Mouse (Mus musculus) forebrain, embryonic 12.5 days (tissue): ENCODE results near the gene Ryr1. TPM values are rescaled to one million over a fixed set of nuclear protein-coding genes. Genes with fewer than 3 reads are reported as not detected.

Experiments
- ATAC-seq: fragments of 200-750 bp; cut with Nextera tagmentation; 2 replicates; pipeline ENCODE4 v1.8.0; 2017; ENCODE audit warnings: moderate TSS enrichment; ENCODE audit not compliant: low FRiP score
- H3K27ac ChIP-seq: fragments of 300-500 bp; sonication (generic); 2 replicates; pipeline ENCODE4 v1.5.1; 2016; ENCODE audit warnings: mild to moderate bottlenecking
- H3K27me3 ChIP-seq: fragments of 300-500 bp; sonication (generic); 2 replicates; pipeline ENCODE4 v1.6.1; 2016; ENCODE audit warnings: mild to moderate bottlenecking
- H3K36me3 ChIP-seq: fragments of 300-500 bp; sonication (generic); replicated peaks from 2 replicates; pipeline ENCODE4 v1.6.1; 2016; ENCODE audit warnings: mild to moderate bottlenecking
- H3K4me1 ChIP-seq: fragments of 300-500 bp; sonication (generic); 2 replicates; pipeline ENCODE4 v1.6.1; 2016
- H3K4me2 ChIP-seq: fragments of 300-500 bp; sonication (generic); 2 replicates; pipeline ENCODE4 v1.6.1; 2016; ENCODE audit warnings: mild to moderate bottlenecking, moderate library complexity
- H3K4me3 ChIP-seq: fragments of 300-500 bp; sonication (generic); replicated peaks from 2 replicates; pipeline ENCODE4 v1.5.1; 2016; ENCODE audit warnings: mild to moderate bottlenecking
- H3K9ac ChIP-seq: fragments of 300-500 bp; sonication (generic); 2 replicates; pipeline ENCODE4 v1.6.1; 2016; ENCODE audit warnings: mild to moderate bottlenecking
- H3K9me3 ChIP-seq: fragments of 300-500 bp; sonication (generic); 2 replicates; pipeline ENCODE4 v1.6.1; 2016
- WGBS: fragments of 180-500 bp; shearing (Covaris S2); methylation state at CpG from one replicate; pipeline ENCODE4 v1.1.7; 2016; 5-methylcytosine and 5-hydroxymethylcytosine counted together
- polyA plus RNA-seq: library from polyadenylated mRNA; unstranded; fragments of >200 nt; fragmentation: Nextera tagmentation; extraction: Ambion mirVana; gene quantifications from 2 replicates; pipeline ENCODE4 v1.2.1, GENCODE M21; 2016

Ryr1 gene
- polyA plus RNA-seq, 1 experiment from 2014 or later, result 4.8 TPM

DNA sequence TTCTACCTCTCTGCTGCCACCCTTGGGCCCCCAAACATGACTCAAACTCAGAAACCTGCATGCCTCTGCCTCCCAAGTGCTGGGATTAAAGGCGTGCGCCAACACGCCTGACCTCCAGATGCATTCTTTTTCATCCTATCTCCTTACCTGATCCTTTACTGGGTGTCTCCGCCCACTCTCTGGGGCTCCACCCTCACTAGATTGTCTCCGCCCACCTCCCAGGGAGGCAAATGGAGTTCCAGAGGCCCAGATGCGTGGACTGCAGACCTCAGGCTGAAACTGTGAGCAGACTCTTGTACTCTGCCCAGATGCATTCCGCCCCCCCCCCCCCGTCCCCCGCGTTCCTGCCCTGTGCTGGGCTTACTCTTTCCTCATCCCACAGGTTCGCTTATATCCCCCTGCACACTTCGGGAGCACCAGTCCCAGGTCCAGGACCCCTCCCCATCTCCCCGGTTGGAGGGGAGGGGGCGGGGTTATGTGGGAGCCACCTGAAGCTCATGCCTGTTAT is 134.2 kb downstream of the Ryr1 start:
- no peak overlapping the region for H3K27ac ChIP-seq
- no peak overlapping the region for H3K4me2 ChIP-seq
- no peak overlapping the region for H3K9ac ChIP-seq
- H3K4me1 ChIP-seq, result no peaks in the 10 kb centered on the region
- H3K9me3 ChIP-seq, result no peaks in the 10 kb centered on the region
- no peaks in the 10 kb centered on the region for H3K36me3 ChIP-seq
- no peak for ATAC-seq
- no peak overlapping the region for H3K4me3 ChIP-seq
- no peaks in the 10 kb centered on the region for H3K27me3 ChIP-seq
- WGBS, result 54% methylated on average over 14 of the region's 14 CpGs

- Histone ChIP-seq H3K27me3 (no peaks in the 10 kb centered on the region), H3K4me2 (no peak overlapping the region), H3K4me1 (peaks cover 21% of the 10 kb centered on the region), H3K36me3 (no peaks in the 10 kb centered on the region), H3K27ac (no peak overlapping the region), H3K4me3 (no peak overlapping the region), H3K9ac (no peak overlapping the region), H3K9me3 (no peaks in the 10 kb centered on the region)
- WGBS, result 88% methylated on average over 7 of the region's 7 CpGs
- no peak for ATAC-seq
Measured at GRCm38 (mm10) chr7:28985207-28985606, 139.8 kb downstream of the Ryr1 start.

DNA sequence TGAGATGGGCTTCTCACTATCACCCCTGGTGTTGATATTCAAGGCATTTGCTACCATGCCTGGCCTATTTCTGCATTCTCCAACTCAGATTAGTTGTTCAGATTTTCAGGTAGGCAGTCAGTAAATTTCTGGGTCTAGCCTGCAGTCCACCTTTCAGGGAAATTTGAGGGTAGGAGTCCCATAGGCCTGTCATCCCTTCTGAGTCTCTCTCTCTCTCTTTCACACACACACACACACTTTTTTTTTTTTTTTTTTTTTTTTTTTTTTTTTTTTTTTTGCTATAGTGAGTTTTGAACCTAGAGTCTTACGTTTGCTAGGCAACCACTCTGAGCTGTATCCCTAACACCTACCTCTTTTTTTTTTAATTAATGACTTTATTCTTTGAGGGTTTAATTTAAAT is 140.5 kb downstream of the Ryr1 start:
- Histone ChIP-seq H3K4me3 (no peak overlapping the region), H3K27ac (no peak overlapping the region), H3K4me2 (no peak overlapping the region), H3K36me3 (peaks cover under 1% of the 10 kb centered on the region), H3K4me1 (peaks cover 21% of the 10 kb centered on the region), H3K9me3 (no peaks in the 10 kb centered on the region), H3K27me3 (no peaks in the 10 kb centered on the region), H3K9ac (no peak overlapping the region)
- ATAC-seq, result no peak
- 96% methylated on average over 1 of the region's 1 CpGs for WGBS

DNA sequence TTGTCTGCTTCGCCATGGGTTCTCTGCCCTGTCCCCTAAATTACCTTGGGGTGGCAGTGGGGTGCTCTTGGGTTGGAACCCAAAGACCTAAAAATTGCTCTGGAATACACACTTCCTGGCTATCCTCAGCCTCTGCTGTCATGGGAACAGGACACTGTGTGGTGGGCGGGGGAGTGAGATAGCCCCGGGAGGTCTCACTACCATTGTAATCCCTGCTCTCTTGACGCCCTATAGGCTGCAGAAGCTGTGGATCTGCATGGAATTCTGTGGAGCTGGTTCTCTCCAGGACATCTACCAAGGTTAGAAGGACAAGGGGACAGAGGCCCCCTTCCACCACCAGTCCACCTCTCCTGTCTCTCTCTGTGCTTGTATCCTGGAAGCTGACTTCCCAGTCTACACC is 141.1 kb downstream of the Ryr1 start:
- Histone ChIP-seq H3K4me1 (peaks cover 21% of the 10 kb centered on the region), H3K9me3 (no peaks in the 10 kb centered on the region), H3K36me3 (peaks cover 6% of the 10 kb centered on the region), H3K27me3 (no peaks in the 10 kb centered on the region), H3K9ac (no peak overlapping the region), H3K27ac (no peak overlapping the region), H3K4me2 (no peak overlapping the region), H3K4me3 (no peak overlapping the region)
- WGBS, result 74% methylated on average over 4 of the region's 4 CpGs
- ATAC-seq, result no peak

- 66% methylated on average over 10 of the region's 11 CpGs for WGBS
- peaks cover 13% of the 10 kb centered on the region for H3K36me3 ChIP-seq
- no peak overlapping the region for H3K4me3 ChIP-seq
- peak overlapping the region; percentile 90; the same call in 1 of the 2 replicates for H3K4me2 ChIP-seq
- H3K9me3 ChIP-seq, result no peaks in the 10 kb centered on the region
- H3K4me1 ChIP-seq, result peaks cover 21% of the 10 kb centered on the region
- H3K27ac ChIP-seq, result no peak overlapping the region
- H3K9ac ChIP-seq, result peak overlapping the region; percentile 72
- no peak for ATAC-seq
- no peaks in the 10 kb centered on the region for H3K27me3 ChIP-seq
Measured at GRCm38 (mm10) chr7:28983141-28983564, 141.8 kb downstream of the Ryr1 start.

GRCm38 (mm10) chr7:28982274-28983013 is 142.5 kb downstream of the Ryr1 start:
- Histone ChIP-seq H3K9ac (peak overlapping the region; percentile 72), H3K36me3 (peaks cover 20% of the 10 kb centered on the region), H3K27ac (peak overlapping the region; percentile 83), H3K4me3 (peak overlapping the region; percentile 48), H3K9me3 (no peaks in the 10 kb centered on the region), H3K27me3 (no peaks in the 10 kb centered on the region), H3K4me1 (peaks cover 21% of the 10 kb centered on the region), H3K4me2 (peak overlapping the region; percentile 90)
- ATAC-seq, result peak; percentile 57
- 14% methylated on average over 19 of the region's 19 CpGs for WGBS

DNA sequence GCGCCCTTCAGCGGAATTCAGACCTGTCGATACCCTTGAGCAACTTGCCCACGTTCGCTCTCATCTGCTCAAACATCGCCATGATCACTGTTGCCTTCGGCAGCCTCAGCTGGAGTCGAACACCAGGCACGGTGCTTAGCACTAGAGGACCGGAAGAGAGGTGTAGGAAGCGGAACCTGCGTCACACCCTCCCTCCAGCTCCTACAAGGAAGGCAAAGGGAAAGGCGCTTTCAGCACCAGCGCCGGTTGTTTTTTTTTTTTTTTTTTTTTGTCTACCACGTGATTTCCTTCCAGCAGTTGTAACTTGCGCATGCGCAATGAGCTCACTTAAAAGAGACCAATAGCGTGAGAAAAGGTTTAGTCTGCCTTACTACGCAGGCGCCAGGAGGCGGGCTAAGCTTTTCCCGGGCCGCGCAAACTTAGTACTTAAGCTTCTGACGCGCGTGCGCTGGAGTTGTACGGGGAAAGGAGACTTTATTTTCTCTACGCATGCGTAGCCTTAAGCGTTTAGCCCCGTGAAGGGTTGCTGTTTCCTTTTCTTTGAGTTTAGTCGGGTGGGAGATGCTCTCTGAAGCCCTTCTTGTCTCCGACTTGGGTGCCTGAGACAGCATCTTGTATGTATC is 143.2 kb downstream of the Ryr1 start, which contains the start of the genes Eif3k and Map4k1:
Eif3k (minus strand) TSS at position 214 of the 623 bp plus-strand sequence.
Map4k1 (plus strand) TSS at position 400 of the 623 bp plus-strand sequence.
- Histone ChIP-seq H3K27me3 (no peaks in the 10 kb centered on the region), H3K4me1 (peaks cover 21% of the 10 kb centered on the region), H3K4me3 (peak within 1 kb of the TSS; percentile 70), H3K4me2 (peak within 1 kb of the TSS; percentile 90), H3K27ac (peak within 1 kb of the TSS; percentile 83), H3K9me3 (no peaks in the 10 kb centered on the region), H3K9ac (peak within 1 kb of the TSS; percentile 72), H3K36me3 (peaks cover 27% of the 10 kb centered on the region)
- WGBS, result under 1% methylated on average over 36 of the region's 36 CpGs
- ATAC-seq, result peak; percentile 97

DNA sequence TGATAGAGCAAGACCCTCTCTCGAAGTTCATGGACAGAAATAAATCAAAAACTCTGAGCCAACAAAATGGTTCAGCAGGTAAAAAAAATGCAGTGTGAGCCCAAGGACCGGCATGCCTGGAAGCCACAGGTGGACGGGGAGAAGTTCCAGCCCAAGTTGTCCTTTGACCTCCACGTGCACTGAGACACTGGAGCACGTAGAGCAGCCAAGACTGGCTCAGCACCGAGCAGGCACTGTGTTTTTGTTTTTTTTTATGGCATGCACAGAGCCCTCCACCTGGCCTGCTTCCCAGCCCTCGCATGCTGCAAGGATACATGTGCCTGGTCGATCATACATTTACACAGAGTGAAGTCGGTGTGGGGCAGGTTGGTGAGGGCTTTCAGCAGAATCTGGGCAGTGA is 147.4 kb downstream of the Ryr1 start:
- no peak overlapping the region for H3K9ac ChIP-seq
- WGBS, result 91% methylated on average over 9 of the region's 9 CpGs
- no peak overlapping the region for H3K4me3 ChIP-seq
- no peaks in the 10 kb centered on the region for H3K27me3 ChIP-seq
- no peak for ATAC-seq
- H3K4me2 ChIP-seq, result no peak overlapping the region
- H3K9me3 ChIP-seq, result no peaks in the 10 kb centered on the region
- no peak overlapping the region for H3K27ac ChIP-seq
- peaks cover 54% of the 10 kb centered on the region for H3K36me3 ChIP-seq
- H3K4me1 ChIP-seq, result peaks cover 11% of the 10 kb centered on the region

DNA sequence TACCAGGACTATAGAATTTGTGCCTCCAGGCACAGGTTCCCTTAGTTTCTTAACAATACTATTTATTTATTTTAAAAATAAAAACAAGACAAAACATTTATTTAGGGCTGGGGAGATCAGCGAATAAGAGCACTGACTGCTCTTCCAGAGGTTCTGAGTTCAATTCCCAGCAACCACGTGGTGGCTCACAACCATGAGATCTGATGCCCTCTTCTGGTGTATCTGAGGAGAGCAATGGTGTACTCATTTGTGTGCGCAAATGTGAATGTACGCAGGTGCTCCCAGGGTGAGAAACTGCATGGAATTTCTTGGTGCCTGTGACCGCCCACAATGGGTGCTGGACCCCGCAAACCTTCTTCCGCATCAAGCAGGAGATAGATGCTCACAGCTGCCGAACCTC is 152.0 kb downstream of the Ryr1 start:
- no peak for ATAC-seq
- no peaks in the 10 kb centered on the region for H3K27me3 ChIP-seq
- no peak overlapping the region for H3K9ac ChIP-seq
- H3K36me3 ChIP-seq, result peaks cover 75% of the 10 kb centered on the region
- H3K9me3 ChIP-seq, result no peaks in the 10 kb centered on the region
- no peak overlapping the region for H3K27ac ChIP-seq
- no peak overlapping the region for H3K4me3 ChIP-seq
- H3K4me1 ChIP-seq, result no peaks in the 10 kb centered on the region
- no peak overlapping the region for H3K4me2 ChIP-seq
- 83% methylated on average over 8 of the region's 8 CpGs for WGBS

DNA sequence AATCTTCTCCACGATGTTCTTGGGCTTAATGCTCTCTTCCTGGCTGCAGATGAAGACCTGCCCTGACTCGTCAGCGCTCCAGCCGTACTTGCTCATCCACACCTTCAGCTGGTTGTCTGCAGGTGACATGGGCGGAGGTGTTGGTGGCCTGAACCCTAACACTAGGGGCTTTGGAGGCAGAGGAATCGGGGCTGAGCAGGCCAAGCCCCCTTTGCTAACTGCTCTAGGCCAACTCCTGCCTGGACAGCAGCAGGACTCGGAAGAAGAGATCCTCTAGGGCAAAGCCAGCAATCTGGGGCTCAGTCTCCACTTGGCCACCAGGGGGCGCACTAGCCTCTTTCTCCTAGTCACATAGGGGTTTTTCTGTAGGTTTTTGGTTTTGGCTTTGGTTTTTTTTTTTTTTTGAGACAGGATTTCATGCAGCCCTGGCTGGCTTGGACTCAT is 152.4 kb downstream of the Ryr1 start:
- no peaks in the 10 kb centered on the region for H3K9me3 ChIP-seq
- H3K9ac ChIP-seq, result no peak overlapping the region
- H3K4me1 ChIP-seq, result no peaks in the 10 kb centered on the region
- H3K27ac ChIP-seq, result no peak overlapping the region
- no peak overlapping the region for H3K4me3 ChIP-seq
- H3K36me3 ChIP-seq, result peaks cover 70% of the 10 kb centered on the region
- H3K4me2 ChIP-seq, result no peak overlapping the region
- WGBS, result 67% methylated on average over 8 of the region's 8 CpGs
- H3K27me3 ChIP-seq, result no peaks in the 10 kb centered on the region
- no peak for ATAC-seq

GRCm38 (mm10) chr7:28971770-28972269 is 153.2 kb downstream of the Ryr1 start:
- WGBS, result 87% methylated on average over 6 of the region's 6 CpGs

GRCm38 (mm10) chr7:28971029-28971428 is 153.9 kb downstream of the Ryr1 start:
- peaks cover 55% of the 10 kb centered on the region for H3K36me3 ChIP-seq
- ATAC-seq, result no peak
- H3K9ac ChIP-seq, result no peak overlapping the region
- no peaks in the 10 kb centered on the region for H3K4me1 ChIP-seq
- H3K4me2 ChIP-seq, result no peak overlapping the region
- no peak overlapping the region for H3K27ac ChIP-seq
- 91% methylated on average over 7 of the region's 7 CpGs for WGBS
- no peaks in the 10 kb centered on the region for H3K27me3 ChIP-seq
- no peak overlapping the region for H3K4me3 ChIP-seq
- H3K9me3 ChIP-seq, result no peaks in the 10 kb centered on the region

More at GRCm38 (mm10) chr7:28971770-28972269, 153.2 kb downstream of the Ryr1 start:
- Histone ChIP-seq H3K9me3 (no peaks in the 10 kb centered on the region), H3K9ac (no peak overlapping the region), H3K27me3 (no peaks in the 10 kb centered on the region), H3K4me1 (no peaks in the 10 kb centered on the region), H3K4me3 (no peak overlapping the region), H3K27ac (no peak overlapping the region), H3K36me3 (peaks cover 63% of the 10 kb centered on the region), H3K4me2 (no peak overlapping the region)
- no peak for ATAC-seq
